Mouse (Mus musculus): ENCODE data around the gene Tspan1. TPM values are rescaled to one million over a fixed set of nuclear protein-coding genes. Genes with fewer than 3 reads are reported as not detected.

Gene Tspan1
- total and polyA plus RNA-seq, 3 experiments: 0.03 to 0.08 TPM; not detected in 1

- TF ChIP-seq NELFE (IDR thresholded peaks at IDR 0.05; ENCODE audit: low read depth, low read length): 0 out of 2 replicates have a peak, but pooled peaks have one; percentile 10
- TF ChIP-seq ZMIZ1 (IDR thresholded peaks at IDR 0.05; ENCODE audit: low read depth, low read length): no peak
- peak; percentile 68 for TF ChIP-seq ZNF384 (IDR thresholded peaks at IDR 0.05; ENCODE audit: low read depth, low read length)
- peak; percentile 56; the same call in 1 of the 2 replicates for TF ChIP-seq HCFC1 (IDR thresholded peaks at IDR 0.05; ENCODE audit: low read depth, low read length)
- TF ChIP-seq POLR2AphosphoS5 (IDR thresholded peaks at IDR 0.05; ENCODE audit: borderline replicate concordance, low read depth, low read length): no peak
- TF ChIP-seq BHLHE40 (IDR thresholded peaks at IDR 0.05; ENCODE audit: borderline replicate concordance, low read depth, low read length): no peak
- Histone ChIP-seq H3K27ac (ENCODE audit: control insufficient read depth, low read depth, low read length) (peak overlapping the region; percentile 96), H3K79me2 (ENCODE audit: control insufficient read depth, insufficient read depth, low read length, poor library complexity) (peaks cover 13% of the 10 kb centered on the region), H3K36me3 (ENCODE audit: control insufficient read depth in 1 of 2, insufficient read depth in 2 of 2, low read length in 2 of 2) (peaks cover 0 to 29% of the 10 kb centered on the region in 2 experiments; a peak in 3 of 4 replicates), H3K27me3 (ENCODE audit: control insufficient read depth in 1 of 2, insufficient read depth in 2 of 2, low read length in 2 of 2) (no peaks in the 10 kb centered on the region), H3K9ac (ENCODE audit: control insufficient read depth, low read depth, low read length, poor library complexity, severe bottlenecking) (peak overlapping the region; percentile 95), H3K4me1 (ENCODE audit: control insufficient read depth in 1 of 2, insufficient read depth in 2 of 2, low read length in 2 of 2) (peaks cover 2 to 14% of the 10 kb centered on the region in 2 experiments; a peak in 3 of 4 replicates), H3K4me3 (ENCODE audit: control insufficient read depth in 1 of 2, insufficient read depth in 1 of 2, low read depth in 2 of 2, low read length in 2 of 2) (peak overlapping the region; percentile 60 to 99), H3K9me3 (replicated peaks; ENCODE audit: insufficient read depth, low read length) (no peaks in the 10 kb centered on the region)
- DNase-seq (ENCODE audit: low read depth, low spot score): peak; percentile 82
Measured at GRCm38 (mm10) chr4:116122762-116123161, 44.6 kb downstream of the Tspan1 start.

Other genes starting within 250 kb of the Tspan1 start
- gene Dmbx1, start 227.7 kb downstream of the Tspan1 start, total RNA-seq (2012; rRNA removed): 0.16 and 0.19 TPM in 2 replicates
- gene Dmbx1, start 227.7 kb downstream of the Tspan1 start, polyA plus RNA-seq (2012; ENCODE audit: insufficient read depth in 1 of 2, insufficient read length in 2 of 2, low read depth in 1 of 2, low replicate concordance in 2 of 2, missing spikeins in 1 of 2): 1 to 10 TPM in 1 of 2 experiments, not detected in 1; 2.3 TPM
- 7.5 and 10.8 TPM in 2 replicates for gene Faah, start 149.7 kb downstream of the Tspan1 start, total RNA-seq (2012; rRNA removed)
- 10 to 100 TPM in 1 of 2 experiments, not detected in 1; 22.2 TPM for gene Faah, start 149.7 kb downstream of the Tspan1 start, polyA plus RNA-seq (2012; ENCODE audit: insufficient read depth in 1 of 2, insufficient read length in 2 of 2, low read depth in 1 of 2, low replicate concordance in 2 of 2, missing spikeins in 1 of 2)
- 13.6 and 14.9 TPM in 2 replicates for gene Nsun4, start 113.7 kb downstream of the Tspan1 start, total RNA-seq (2012; rRNA removed)
- 10 to 100 TPM in 1 of 2 experiments, not detected in 1; 11.8 TPM for gene Nsun4, start 113.7 kb downstream of the Tspan1 start, polyA plus RNA-seq (2012; ENCODE audit: insufficient read depth in 1 of 2, insufficient read length in 2 of 2, low read depth in 1 of 2, low replicate concordance in 2 of 2, missing spikeins in 1 of 2)
- gene Uqcrh, start 92.5 kb downstream of the Tspan1 start, total RNA-seq (2012; rRNA removed): 444 and 529 TPM in 2 replicates
- 100 to 1,000 TPM; 392 to 414 TPM for gene Uqcrh, start 92.5 kb downstream of the Tspan1 start, polyA plus RNA-seq (2012; ENCODE audit: insufficient read depth in 1 of 2, insufficient read length in 2 of 2, low read depth in 1 of 2, low replicate concordance in 2 of 2, missing spikeins in 1 of 2)
- 52.8 and 64.4 TPM in 2 replicates for gene Lrrc41, start 92.3 kb downstream of the Tspan1 start, total RNA-seq (2012; rRNA removed)
- 10 to 100 TPM in 1 of 2 experiments, not detected in 1; 73.3 TPM for gene Lrrc41, start 92.3 kb downstream of the Tspan1 start, polyA plus RNA-seq (2012; ENCODE audit: insufficient read depth in 1 of 2, insufficient read length in 2 of 2, low read depth in 1 of 2, low replicate concordance in 2 of 2, missing spikeins in 1 of 2)
- gene Rad54l, start 43.9 kb downstream of the Tspan1 start, total RNA-seq (2012; rRNA removed): 25.0 and 29.4 TPM in 2 replicates
- gene Rad54l, start 43.9 kb downstream of the Tspan1 start, polyA plus RNA-seq (2012; ENCODE audit: insufficient read depth in 1 of 2, insufficient read length in 2 of 2, low read depth in 1 of 2, low replicate concordance in 2 of 2, missing spikeins in 1 of 2): 10 to 100 TPM in 1 of 2 experiments, not detected in 1; 44.0 TPM
- 29.1 and 35.3 TPM in 2 replicates for gene Pomgnt1, start 43.8 kb downstream of the Tspan1 start, total RNA-seq (2012; rRNA removed)
- 10 to 100 TPM in 1 of 2 experiments, not detected in 1; 33.6 TPM for gene Pomgnt1, start 43.8 kb downstream of the Tspan1 start, polyA plus RNA-seq (2012; ENCODE audit: insufficient read depth in 1 of 2, insufficient read length in 2 of 2, low read depth in 1 of 2, low replicate concordance in 2 of 2, missing spikeins in 1 of 2)
- 0.85 and 1.2 TPM in 2 replicates for gene Lurap1, start 16.3 kb downstream of the Tspan1 start, total RNA-seq (2012; rRNA removed)
- 1 to 10 TPM in 1 of 2 experiments, not detected in 1; 1.2 TPM for gene Lurap1, start 16.3 kb downstream of the Tspan1 start, polyA plus RNA-seq (2012; ENCODE audit: insufficient read depth in 1 of 2, insufficient read length in 2 of 2, low read depth in 1 of 2, low replicate concordance in 2 of 2, missing spikeins in 1 of 2)
- not detected in 2 replicates for gene 1700042G07Rik, start 5.8 kb upstream of the Tspan1 start, total RNA-seq (2012; rRNA removed)
- gene 1700042G07Rik, start 5.8 kb upstream of the Tspan1 start, polyA plus RNA-seq (2012; ENCODE audit: insufficient read depth in 1 of 2, insufficient read length in 2 of 2, low read depth in 1 of 2, low replicate concordance in 2 of 2, missing spikeins in 1 of 2): not detected
- gene Gm49337, start 5.8 kb upstream of the Tspan1 start, total RNA-seq (2012; rRNA removed): not detected in 2 replicates
- not detected for gene Gm49337, start 5.8 kb upstream of the Tspan1 start, polyA plus RNA-seq (2012; ENCODE audit: insufficient read depth in 1 of 2, insufficient read length in 2 of 2, low read depth in 1 of 2, low replicate concordance in 2 of 2, missing spikeins in 1 of 2)
- gene Pik3r3, start 54.0 kb upstream of the Tspan1 start, total RNA-seq (2012; rRNA removed): 1.1 and 2.5 TPM in 2 replicates
- 1 to 10 TPM in 1 of 2 experiments, not detected in 1; 2.1 TPM for gene Pik3r3, start 54.0 kb upstream of the Tspan1 start, polyA plus RNA-seq (2012; ENCODE audit: insufficient read depth in 1 of 2, insufficient read length in 2 of 2, low read depth in 1 of 2, low replicate concordance in 2 of 2, missing spikeins in 1 of 2)

All from MEL (cell line).